Mouse (Mus musculus) liver, embryonic 15.5 days (tissue): ENCODE results near the gene Gfpt2. TPM values are rescaled to one million over a fixed set of nuclear protein-coding genes. Genes with fewer than 3 reads are reported as not detected.
"Not testable (repeated sequence)": the region's sequence is repeated elsewhere in the genome, so short reads cannot be mapped to it uniquely, and the experiment has no call there.

ENCODE experiments used
- ATAC-seq: fragments of 200-750 bp; cut with Nextera tagmentation; 2 replicates; pipeline ENCODE4 v1.8.0; 2017; ENCODE audit warnings: moderate number of reproducible peaks, mild to moderate bottlenecking, moderate library complexity; ENCODE audit not compliant: insufficient read depth
- H3K27ac ChIP-seq: fragments of 300-500 bp; sonication (generic); replicated peaks from 2 replicates; pipeline ENCODE4 v1.5.1; 2015; ENCODE audit warnings: mild to moderate bottlenecking, inconsistent platforms
- H3K27me3 ChIP-seq: fragments of 300-500 bp; sonication (generic); 2 replicates; pipeline ENCODE4 v1.6.1; 2015; ENCODE audit warnings: mild to moderate bottlenecking, inconsistent platforms
- H3K36me3 ChIP-seq: fragments of 300-500 bp; sonication (generic); replicated peaks from 2 replicates; pipeline ENCODE4 v1.6.1; 2015; ENCODE audit warnings: moderate library complexity, mild to moderate bottlenecking, inconsistent platforms
- H3K4me1 ChIP-seq: fragments of 300-500 bp; sonication (generic); replicated peaks from 2 replicates; pipeline ENCODE4 v1.6.1; 2015; ENCODE audit warnings: inconsistent platforms
- H3K4me2 ChIP-seq: fragments of 300-500 bp; sonication (generic); 2 replicates; pipeline ENCODE4 v1.6.1; 2015; ENCODE audit warnings: moderate library complexity, mild to moderate bottlenecking, inconsistent platforms
- H3K4me3 ChIP-seq: fragments of 300-500 bp; sonication (generic); replicated peaks from 2 replicates; pipeline ENCODE4 v1.5.1; 2015; ENCODE audit warnings: mild to moderate bottlenecking, inconsistent platforms
- H3K9ac ChIP-seq: fragments of 300-500 bp; sonication (generic); 2 replicates; pipeline ENCODE4 v1.6.1; 2015; ENCODE audit warnings: moderate library complexity, mild to moderate bottlenecking, inconsistent platforms
- H3K9me3 ChIP-seq: fragments of 300-500 bp; sonication (generic); replicated peaks from 2 replicates; pipeline ENCODE4 v1.6.1; 2016; ENCODE audit warnings: inconsistent platforms
- WGBS: fragments of 180-500 bp; shearing (Covaris S2); methylation state at CpG from one replicate; pipeline ENCODE4 v1.1.7; 2015; ENCODE audit warnings: mixed read lengths; ENCODE audit not compliant: insufficient replicate concordance; 5-methylcytosine and 5-hydroxymethylcytosine counted together
- polyA plus RNA-seq: library from polyadenylated mRNA; unstranded; fragments of >200 nt; fragmentation: Nextera tagmentation; extraction: Ambion mirVana; gene quantifications from 2 replicates; pipeline ENCODE4 v1.2.1, GENCODE M21; 2015

Gene Gfpt2
- polyA plus RNA-seq, 1 experiment from 2014 or later, result 0.74 TPM

DNA sequence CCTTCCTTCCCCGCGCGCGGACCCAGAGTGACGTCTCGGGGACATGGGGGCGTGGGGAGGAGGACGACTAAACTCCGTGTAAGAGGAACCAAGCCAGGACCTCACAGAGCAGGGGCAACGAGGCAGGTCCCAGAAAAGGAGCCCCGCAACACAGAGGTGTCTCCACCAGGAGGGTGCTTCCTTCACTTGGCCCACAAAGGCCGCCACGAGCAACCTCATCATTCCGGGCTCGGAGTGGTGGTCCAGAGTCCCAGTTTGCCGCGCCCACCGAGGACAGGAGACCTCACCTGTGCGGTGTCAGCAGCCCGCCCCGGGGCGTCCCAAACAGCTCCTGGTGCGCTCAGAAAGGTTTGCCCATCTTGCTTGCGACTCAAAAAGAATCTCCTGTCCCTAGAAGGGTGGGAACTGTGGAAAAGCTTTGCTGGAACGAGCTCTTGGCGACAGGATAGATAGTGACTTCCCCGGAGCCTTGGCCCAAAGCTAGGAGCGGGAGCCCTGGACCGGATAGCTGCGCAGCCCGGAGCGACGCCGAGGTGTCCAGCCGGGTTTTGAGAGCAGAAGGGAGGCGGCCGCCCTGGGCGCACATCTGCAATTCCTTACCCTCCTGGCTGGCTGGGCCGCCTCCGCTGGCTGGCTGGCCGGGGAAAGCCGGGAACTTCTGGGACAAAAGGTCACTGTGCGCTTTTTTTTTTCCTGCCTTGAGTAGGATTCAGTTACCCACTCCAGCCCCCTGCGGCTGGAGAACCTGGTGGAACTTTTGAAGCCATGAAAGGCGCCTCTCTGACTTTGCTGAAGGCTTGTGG is 565 bp downstream of the Gfpt2 start:
- no peaks in the 10 kb centered on the region for H3K9me3 ChIP-seq
- peak overlapping the region; percentile 47 for H3K4me3 ChIP-seq
- H3K4me2 ChIP-seq, result peak overlapping the region; percentile 77
- no peaks in the 10 kb centered on the region for H3K36me3 ChIP-seq
- ATAC-seq, result peak; percentile 25; the same call in 1 of the 2 replicates
- H3K4me1 ChIP-seq, result peaks cover 15% of the 10 kb centered on the region
- H3K9ac ChIP-seq, result no peak overlapping the region; the same call in 1 of the 2 replicates
- no peak overlapping the region for H3K27ac ChIP-seq
- WGBS, result 4% methylated on average over 45 of the region's 45 CpGs
- peaks cover 62% of the 10 kb centered on the region for H3K27me3 ChIP-seq

DNA sequence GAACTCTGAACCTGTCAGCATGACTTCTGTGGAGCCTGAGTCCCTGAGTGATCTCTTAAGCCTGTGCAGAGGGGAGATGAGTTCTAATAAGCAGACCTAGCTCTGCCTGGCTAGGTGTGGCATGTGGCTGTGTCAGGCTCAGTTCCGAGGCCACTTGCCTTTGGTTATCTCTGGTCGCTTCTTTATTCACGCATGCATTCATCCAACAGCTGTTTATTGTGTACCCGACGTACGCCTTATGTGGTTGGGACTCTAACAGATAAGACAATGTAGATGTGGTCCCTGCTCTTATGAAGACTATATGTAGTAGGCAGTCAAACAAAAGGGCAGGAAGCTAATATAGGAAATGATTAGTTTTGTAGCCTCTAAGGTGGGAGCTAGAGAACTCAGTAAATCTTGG is 5.0 kb downstream of the Gfpt2 start:
- H3K27ac ChIP-seq, result no peak overlapping the region
- H3K4me3 ChIP-seq, result no peak overlapping the region
- H3K27me3 ChIP-seq, result peaks cover 31% of the 10 kb centered on the region
- ATAC-seq, result no peak
- H3K9me3 ChIP-seq, result no peaks in the 10 kb centered on the region
- H3K36me3 ChIP-seq, result no peaks in the 10 kb centered on the region
- no peak overlapping the region for H3K4me2 ChIP-seq
- peaks cover 12% of the 10 kb centered on the region for H3K4me1 ChIP-seq
- H3K9ac ChIP-seq, result no peak overlapping the region
- 19% methylated on average over 6 of the region's 6 CpGs for whole genome bisulfite sequencing

DNA sequence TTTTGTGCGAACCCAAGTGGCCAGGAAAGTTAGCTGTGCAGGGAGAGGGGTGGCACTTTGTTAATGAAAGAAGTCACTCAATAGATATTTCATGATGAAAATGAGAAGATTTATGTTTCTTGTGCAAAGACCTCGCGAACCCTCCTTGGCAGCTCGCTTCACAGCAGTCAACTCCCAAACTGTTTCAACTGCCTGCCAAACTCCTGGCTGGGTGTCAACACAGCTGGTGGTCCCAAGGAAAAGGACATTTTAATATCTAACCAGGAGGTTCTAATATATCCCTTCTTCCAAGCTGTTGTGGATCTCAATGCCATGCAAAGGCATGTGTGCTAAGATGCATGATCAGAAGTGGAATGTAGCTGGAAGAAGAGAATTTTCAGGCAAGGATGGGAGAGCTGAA is 7.5 kb downstream of the Gfpt2 start:
- Histone ChIP-seq H3K27me3 (peaks cover 5% of the 10 kb centered on the region; the same call in 1 of the 2 replicates), H3K36me3 (no peaks in the 10 kb centered on the region), H3K9me3 (no peaks in the 10 kb centered on the region), H3K27ac (no peak overlapping the region), H3K4me2 (no peak overlapping the region), H3K4me1 (no peaks in the 10 kb centered on the region), H3K9ac (no peak overlapping the region), H3K4me3 (no peak overlapping the region)
- no peak for ATAC-seq
- WGBS, result 72% methylated on average over 4 of the region's 4 CpGs

DNA sequence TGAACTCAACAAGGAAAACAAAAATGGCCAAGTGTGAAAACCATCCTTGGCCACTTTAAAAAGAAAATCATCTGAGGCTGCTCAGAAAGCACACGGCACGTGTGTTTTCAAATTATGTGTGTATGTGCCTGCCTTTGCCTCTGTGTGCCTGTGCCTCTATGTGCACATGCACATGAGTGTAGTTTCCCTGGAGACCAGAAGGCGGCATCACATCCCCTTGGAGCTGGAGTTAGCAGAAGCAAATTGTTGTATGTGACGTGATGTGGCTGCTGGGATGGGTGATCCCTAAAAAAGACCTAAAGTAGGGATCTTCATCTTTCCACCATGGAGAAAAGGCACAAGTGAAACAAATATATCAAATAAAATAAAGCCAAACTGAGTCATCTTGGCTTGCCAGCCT is 9.8 kb downstream of the Gfpt2 start:
- Histone ChIP-seq H3K4me3 (no peak overlapping the region), H3K9ac (no peak overlapping the region), H3K9me3 (no peaks in the 10 kb centered on the region), H3K4me1 (no peaks in the 10 kb centered on the region), H3K27ac (no peak overlapping the region), H3K36me3 (no peaks in the 10 kb centered on the region), H3K27me3 (no peaks in the 10 kb centered on the region), H3K4me2 (no peak overlapping the region)
- no peak for ATAC-seq
- 81% methylated on average over 4 of the region's 4 CpGs for WGBS

DNA sequence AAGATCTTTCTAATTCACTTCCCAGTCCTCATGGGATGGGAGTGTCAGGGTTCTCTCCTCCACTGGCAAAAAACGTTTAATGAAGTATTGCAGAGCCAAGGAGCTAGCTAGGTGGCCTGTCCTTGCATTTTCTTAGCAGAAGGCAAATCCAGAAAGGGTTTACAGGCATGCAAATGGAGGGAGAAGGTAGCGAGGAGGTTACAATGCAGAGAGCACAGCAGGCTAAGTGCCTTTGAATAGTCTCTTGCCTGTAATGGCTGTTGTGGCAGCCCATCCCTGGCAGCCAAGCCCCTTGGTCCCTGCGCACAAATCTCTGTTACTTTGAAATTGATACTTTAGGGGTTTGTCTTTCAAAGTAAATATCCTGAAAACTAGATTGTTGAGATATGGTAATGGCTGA is 12.2 kb downstream of the Gfpt2 start:
- ATAC-seq, result no peak
- Histone ChIP-seq H3K4me3 (no peak overlapping the region), H3K27ac (no peak overlapping the region), H3K9ac (no peak overlapping the region), H3K4me2 (no peak overlapping the region), H3K4me1 (peaks cover 7% of the 10 kb centered on the region), H3K27me3 (no peaks in the 10 kb centered on the region), H3K9me3 (no peaks in the 10 kb centered on the region), H3K36me3 (no peaks in the 10 kb centered on the region)
- 48% methylated on average over 3 of the region's 3 CpGs for WGBS

DNA sequence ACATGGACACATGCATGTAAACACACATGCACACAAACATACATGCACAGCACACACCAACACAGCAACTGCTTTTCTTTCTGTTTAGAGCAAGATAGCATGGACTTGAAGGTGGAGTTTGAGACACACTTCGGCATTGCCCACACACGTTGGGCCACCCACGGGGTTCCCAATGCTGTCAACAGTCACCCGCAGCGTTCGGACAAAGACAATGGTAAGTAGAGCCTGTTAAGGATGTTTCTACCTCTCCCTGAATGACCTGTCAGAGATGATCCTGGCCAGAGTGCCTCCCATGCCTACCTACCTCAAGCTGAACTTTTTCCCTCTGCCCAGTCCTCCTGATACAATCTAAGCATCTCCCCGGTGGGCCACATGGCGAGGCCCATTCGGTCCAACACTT is 15.0 kb downstream of the Gfpt2 start:
- Histone ChIP-seq H3K9me3 (no peaks in the 10 kb centered on the region), H3K4me1 (peaks cover 25% of the 10 kb centered on the region), H3K27ac (no peak overlapping the region), H3K9ac (no peak overlapping the region), H3K4me3 (no peak overlapping the region), H3K36me3 (no peaks in the 10 kb centered on the region), H3K4me2 (no peak overlapping the region), H3K27me3 (no peaks in the 10 kb centered on the region)
- 86% methylated on average over 9 of the region's 9 CpGs for WGBS
- no peak for ATAC-seq

DNA sequence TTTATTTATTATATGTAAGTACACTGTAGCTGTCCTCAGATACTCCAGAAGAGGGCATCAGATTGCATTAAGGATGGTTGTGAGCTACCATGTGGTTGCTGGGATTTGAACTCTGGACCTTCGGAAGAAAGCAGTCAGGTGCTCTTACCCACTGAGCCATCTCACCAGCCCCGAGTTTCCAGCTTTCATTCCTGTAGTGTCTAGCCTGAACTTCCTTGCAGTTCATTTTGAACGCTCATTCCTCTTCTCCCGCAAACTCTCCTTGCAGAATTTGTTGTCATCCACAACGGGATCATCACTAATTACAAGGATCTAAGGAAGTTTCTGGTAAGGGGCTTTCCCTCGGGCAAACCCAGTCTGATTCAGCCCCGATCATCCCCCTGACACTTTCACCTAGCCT is 16.7 kb downstream of the Gfpt2 start:
- WGBS, result 41% methylated on average over 7 of the region's 7 CpGs
- not testable (repeated sequence) for H3K9ac ChIP-seq, H3K27ac ChIP-seq, ATAC-seq, H3K36me3 ChIP-seq, H3K27me3 ChIP-seq, H3K4me3 ChIP-seq, H3K9me3 ChIP-seq
- H3K4me2 ChIP-seq, result peak overlapping the region; percentile 3; the same call in 1 of the 2 replicates
- peaks cover 25% of the 10 kb centered on the region for H3K4me1 ChIP-seq

DNA sequence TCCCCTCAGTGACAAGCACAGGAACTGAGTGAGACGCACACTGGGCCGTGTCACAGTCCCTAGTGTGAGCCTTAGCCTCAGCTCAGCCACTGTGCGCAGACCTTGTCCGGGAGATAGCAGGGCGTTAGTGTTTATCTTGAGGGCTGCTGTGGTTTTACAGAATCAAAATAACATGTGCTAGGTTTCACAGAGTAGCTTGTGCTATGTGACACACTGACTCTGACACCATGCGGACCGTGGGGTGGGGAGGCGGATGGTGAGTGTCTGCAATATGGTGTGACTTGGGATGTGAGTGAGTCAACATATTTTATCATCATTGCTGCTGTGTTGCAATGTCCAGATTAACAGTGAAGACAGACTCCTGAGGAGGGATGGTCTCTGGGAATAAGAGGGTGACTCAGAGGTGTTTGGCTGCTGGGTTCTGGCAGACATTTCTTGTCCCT is 17.1 kb downstream of the Gfpt2 start:
- Histone ChIP-seq H3K27ac (no peak overlapping the region), H3K9ac (no peak overlapping the region), H3K9me3 (no peaks in the 10 kb centered on the region), H3K4me2 (peak overlapping the region; percentile 3; the same call in 1 of the 2 replicates), H3K27me3 (no peaks in the 10 kb centered on the region), H3K36me3 (no peaks in the 10 kb centered on the region), H3K4me1 (peaks cover 25% of the 10 kb centered on the region), H3K4me3 (no peak overlapping the region)
- peak; percentile 65 for ATAC-seq
- WGBS, result 18% methylated on average over 8 of the region's 8 CpGs

DNA sequence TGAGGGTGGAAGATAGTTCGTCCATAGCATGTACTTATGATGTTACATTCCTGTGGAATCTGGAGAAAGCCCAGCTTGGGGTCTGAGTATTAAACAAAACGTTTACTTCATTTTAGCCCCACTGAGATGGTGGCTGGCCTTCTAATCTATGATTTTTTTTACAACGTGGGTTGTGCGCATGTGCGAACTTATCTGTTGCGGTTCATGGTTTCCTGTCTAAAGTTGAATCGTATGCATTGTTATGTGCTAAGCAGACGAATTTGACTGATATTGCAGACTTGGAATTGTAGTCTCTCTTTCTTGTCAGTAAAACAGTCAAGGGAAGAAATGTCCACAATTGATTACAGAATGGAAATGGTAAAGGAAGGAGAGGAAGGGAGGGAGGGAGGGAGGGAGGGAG is 17.9 kb downstream of the Gfpt2 start:
- no peak for ATAC-seq
- Histone ChIP-seq H3K4me2 (peak overlapping the region; percentile 27; the same call in 1 of the 2 replicates), H3K27me3 (no peaks in the 10 kb centered on the region), H3K4me1 (peaks cover 25% of the 10 kb centered on the region), H3K9me3 (no peaks in the 10 kb centered on the region), H3K4me3 (no peak overlapping the region), H3K36me3 (no peaks in the 10 kb centered on the region), H3K9ac (no peak overlapping the region), H3K27ac (0 out of 2 replicates have a peak overlapping the region, but pooled peaks have one; percentile 52)
- 22% methylated on average over 8 of the region's 8 CpGs for WGBS

DNA sequence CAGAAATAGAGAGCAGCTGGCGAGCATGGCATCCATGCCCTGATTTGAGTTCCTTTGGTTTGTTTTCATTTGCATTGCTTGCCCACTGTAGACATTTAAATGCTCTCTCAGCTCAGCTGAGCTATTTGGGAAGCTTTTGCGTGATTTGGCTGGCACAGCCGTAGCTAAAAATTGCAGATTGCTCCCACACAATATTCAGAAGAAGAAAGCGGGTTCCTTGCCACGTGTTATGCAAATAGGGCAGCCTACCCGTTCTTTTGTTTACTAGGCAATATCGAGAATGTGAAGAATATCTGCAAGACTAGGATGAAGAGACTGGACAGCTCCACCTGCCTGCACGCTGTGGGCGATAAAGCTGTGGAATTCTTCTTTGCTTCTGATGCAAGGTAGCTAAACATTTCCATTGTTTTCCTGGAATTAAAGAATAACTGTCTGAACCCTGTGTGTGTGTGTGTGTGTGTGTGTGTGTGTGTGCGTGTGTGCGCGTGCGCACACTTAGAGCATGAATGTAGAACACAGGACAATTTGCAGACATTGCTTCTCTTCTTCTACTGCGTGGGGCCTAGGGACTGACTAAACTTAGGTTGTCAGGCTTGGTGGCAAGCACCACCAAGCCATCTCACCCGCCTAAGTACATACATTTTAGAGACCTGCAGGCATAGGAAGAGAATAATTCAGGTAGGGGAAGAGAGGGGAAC is 25.0 kb downstream of the Gfpt2 start:
- Histone ChIP-seq H3K4me3 (no peak overlapping the region), H3K9ac (no peak overlapping the region), H3K4me1 (peaks cover 7% of the 10 kb centered on the region), H3K4me2 (no peak overlapping the region), H3K9me3 (no peaks in the 10 kb centered on the region), H3K27ac (no peak overlapping the region), H3K27me3 (no peaks in the 10 kb centered on the region), H3K36me3 (no peaks in the 10 kb centered on the region)
- no peak for ATAC-seq
- WGBS, result 77% methylated on average over 15 of the region's 15 CpGs

DNA sequence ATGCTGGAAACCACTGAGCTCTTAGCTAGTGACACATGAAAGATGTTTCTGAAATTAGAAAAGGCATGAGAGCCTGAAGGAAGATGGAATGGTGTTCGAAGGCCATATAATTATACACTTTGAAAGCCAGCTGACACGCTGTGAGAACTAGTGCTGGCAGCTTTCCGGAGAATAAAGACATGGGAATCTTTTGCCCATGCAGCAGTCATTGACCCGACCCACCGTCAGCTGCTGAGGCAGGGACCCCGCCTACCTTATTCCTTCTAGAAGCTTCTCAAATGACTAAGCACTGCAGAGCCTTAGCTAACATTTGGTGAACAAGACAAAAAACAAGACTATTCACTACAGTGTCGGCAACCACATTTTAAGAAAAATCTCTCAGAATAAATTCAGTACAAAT is 25.7 kb downstream of the Gfpt2 start:
- Histone ChIP-seq H3K4me1 (peaks cover 7% of the 10 kb centered on the region), H3K27me3 (no peaks in the 10 kb centered on the region), H3K9me3 (no peaks in the 10 kb centered on the region), H3K4me2 (no peak overlapping the region), H3K9ac (no peak overlapping the region), H3K36me3 (no peaks in the 10 kb centered on the region), H3K4me3 (no peak overlapping the region), H3K27ac (no peak overlapping the region)
- no peak for ATAC-seq
- WGBS, result 73% methylated on average over 7 of the region's 7 CpGs
